Mouse (Mus musculus): Measurements from ENCODE around the gene Zik1.

The Zik1 gene
- long read RNA-seq, experiment 1, full-length matches to known transcripts, result 2 of 2 reads
- long read RNA-seq, experiment 1, partial matches to known transcripts, result 0 of 2 reads
- long read RNA-seq, experiment 1, other reads (novel, unspliced or antisense), result 0 of 2 reads
- long read RNA-seq, experiment 2, full-length matches to known transcripts, result 1 of 1 reads
- long read RNA-seq, experiment 2, partial matches to known transcripts, result 0 of 1 reads
- long read RNA-seq, experiment 2, other reads (novel, unspliced or antisense), result 0 of 1 reads

GRCm38 (mm10) chr7:10494786-10495521 is at the start of gene Zik1:
Gene Zik1 (minus strand): TSS chr7:10495394.
- intact Hi-C loops (cut with DNase I), result no loop called here

GRCm38 (mm10) chr7:10495578-10495977 is 384 bp upstream of the Zik1 start:
- intact Hi-C loops (cut with DNase I), result no loop called here

GRCm38 (mm10) chr7:10480588-10481233 is 14.5 kb downstream of the Zik1 start:
- intact Hi-C loops (cut with DNase I), result no loop called here

- intact Hi-C loops (cut with DNase I), result no loop called here
These were observed 15.4 kb downstream of the Zik1 start for GRCm38 (mm10) chr7:10479813-10480212.

- intact Hi-C loops (cut with DNase I), result no loop called here
These were observed 37.0 kb downstream of the Zik1 start for GRCm38 (mm10) chr7:10458166-10458565.

- intact Hi-C loops (cut with DNase I), result no loop called here
These were observed 52.2 kb downstream of the Zik1 start, which contains the start of gene Vmn1r67 for GRCm38 (mm10) chr7:10443031-10443430. Gene Vmn1r67 (plus strand): TSS chr7:10443331.

Measured in adrenal gland (tissue).